Mouse (Mus musculus): Measurements from ENCODE around the gene Myrfl.

The Myrfl gene

GRCm38 (mm10) chr10:116827306-116827705, 69.4 kb downstream of the Myrfl start:
- DNase-seq (ENCODE audit: low spot score in 2 of 2), result no peak

DNA sequence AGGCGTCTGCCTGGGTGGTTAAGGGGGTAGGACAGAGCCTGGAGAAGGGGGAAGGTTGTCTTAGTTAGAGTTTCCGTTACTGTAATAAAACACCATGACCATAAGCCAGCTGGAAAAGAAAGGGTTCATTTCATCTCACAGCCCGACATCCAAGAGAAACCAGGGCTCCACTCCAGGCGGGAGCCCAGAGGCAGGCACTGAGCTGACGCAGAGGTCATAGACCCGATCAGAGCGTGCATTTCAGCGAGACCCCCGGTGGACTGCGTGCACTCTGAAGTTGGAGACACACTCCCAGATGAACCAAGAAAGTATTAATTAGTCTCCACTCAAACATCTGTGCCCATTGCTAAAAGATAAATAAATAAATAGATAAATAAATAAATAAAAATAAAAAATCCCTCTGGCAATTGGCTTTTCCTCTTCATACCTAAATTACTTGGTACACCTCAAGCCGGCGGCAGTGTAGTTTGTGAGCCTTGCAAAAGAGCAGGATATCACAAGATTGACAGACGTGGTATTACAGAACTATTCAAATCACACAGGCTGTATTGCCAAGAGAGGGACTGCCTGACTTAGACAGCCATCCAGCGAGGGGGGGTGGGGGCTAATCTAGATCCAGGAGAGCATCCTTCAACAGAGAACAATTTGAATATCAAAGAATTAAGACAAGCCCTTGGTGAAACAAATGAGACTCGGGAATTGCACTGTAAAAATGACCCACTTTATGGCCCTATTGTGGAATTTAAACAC, 81.2 kb downstream of the Myrfl start:
- no peak for DNase-seq (ENCODE audit: low spot score in 2 of 2)

DNA sequence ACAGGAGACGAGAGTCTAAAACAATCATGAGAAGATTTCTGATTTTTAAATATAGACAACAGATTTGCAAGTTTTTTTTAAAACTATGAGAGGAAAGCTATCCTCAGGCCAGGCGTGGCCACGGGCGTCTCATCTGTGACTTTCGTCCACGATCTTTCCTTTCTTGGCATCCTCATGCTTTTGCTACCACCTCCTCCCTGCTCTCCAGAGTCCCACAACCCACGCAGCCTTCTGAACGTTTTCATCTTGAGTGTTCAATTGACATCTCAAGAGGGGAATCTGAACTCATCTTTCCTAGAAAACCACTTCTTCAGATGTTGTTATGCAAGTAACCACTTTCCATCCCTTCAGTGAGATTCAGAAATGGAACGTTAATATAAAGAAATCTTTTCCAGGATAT, 83.6 kb downstream of the Myrfl start:
- no peak for DNase-seq (ENCODE audit: low spot score in 2 of 2)

DNA sequence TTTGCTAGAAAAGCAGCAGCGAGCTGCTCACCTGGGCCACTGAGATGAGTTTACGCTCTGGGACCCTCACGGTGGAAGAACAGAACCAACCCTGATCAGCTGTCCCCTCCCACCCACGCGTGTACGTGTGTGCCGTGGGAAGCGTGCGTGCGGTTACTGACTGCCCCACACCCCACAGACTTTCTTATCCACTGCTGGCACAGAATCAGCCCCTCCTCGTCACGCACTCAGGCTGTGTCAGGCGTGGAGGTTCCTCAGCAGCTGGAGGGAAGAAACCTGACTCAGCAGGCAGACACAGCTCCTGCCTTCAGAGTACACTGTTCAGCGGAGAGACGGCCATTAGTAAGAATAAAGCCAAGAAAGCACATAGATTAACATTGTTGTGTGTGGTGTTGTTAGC, 86.0 kb downstream of the Myrfl start:
- peak; percentile 12 to 30 for DNase-seq (ENCODE audit: low spot score in 2 of 2)

- no peak for DNase-seq (ENCODE audit: low spot score in 2 of 2)
Measured at GRCm38 (mm10) chr10:116809383-116809782, 87.3 kb downstream of the Myrfl start.

GRCm38 (mm10) chr10:116808556-116809353, 88.0 kb downstream of the Myrfl start:
- DNase-seq (ENCODE audit: low spot score in 2 of 2), result no peak

- no peak for DNase-seq (ENCODE audit: low spot score in 2 of 2)
Measured at GRCm38 (mm10) chr10:116802178-116802794, 94.4 kb downstream of the Myrfl start.

DNA sequence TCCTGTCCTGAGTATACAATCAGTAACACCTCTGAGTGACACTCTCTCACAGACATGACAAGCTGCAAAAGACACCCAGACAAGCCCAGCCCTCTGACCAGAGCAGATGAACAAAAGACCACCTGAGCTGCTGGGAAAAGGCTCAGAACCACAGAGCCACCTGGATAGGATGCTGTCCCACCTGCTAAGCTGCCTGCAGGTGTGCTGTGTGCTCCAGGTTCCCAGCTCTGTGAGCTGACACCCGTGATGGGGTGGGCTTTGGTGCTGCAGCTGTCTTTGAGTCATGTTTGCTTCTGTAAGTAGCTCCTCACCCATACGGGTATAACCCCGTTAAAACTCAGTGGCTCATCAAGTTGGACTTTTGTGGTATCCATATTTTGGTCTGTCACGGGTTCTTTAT, 95.4 kb downstream of the Myrfl start:
- no peak for DNase-seq (ENCODE audit: low spot score in 2 of 2)

GRCm38 (mm10) chr10:116796066-116796465, 100.7 kb downstream of the Myrfl start:
- no peak for DNase-seq (ENCODE audit: low spot score in 2 of 2)

GRCm38 (mm10) chr10:116789096-116789495, 107.6 kb downstream of the Myrfl start:
- peak in 1 of 2 experiments; percentile 11 for DNase-seq (ENCODE audit: low spot score in 2 of 2)

DNA sequence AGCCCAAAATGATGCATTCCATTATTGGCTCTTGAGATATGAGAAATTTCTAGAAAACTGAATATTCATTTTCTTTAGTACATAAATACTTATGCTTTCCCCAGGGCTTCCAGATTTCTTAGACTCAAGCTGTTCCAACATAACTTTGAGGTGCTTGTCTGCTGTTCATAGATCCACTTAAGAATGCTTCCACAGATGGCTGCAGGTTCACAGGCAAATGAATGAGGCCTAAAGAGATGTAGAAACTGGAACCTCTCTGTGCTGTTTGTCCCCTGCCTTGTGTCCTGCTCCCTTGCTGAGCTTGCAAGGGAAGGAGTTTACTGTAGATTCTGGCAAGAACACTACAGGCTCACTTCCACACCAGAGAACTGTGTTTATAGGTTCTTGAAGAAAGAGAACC, 108.3 kb downstream of the Myrfl start:
- DNase-seq (ENCODE audit: low spot score in 2 of 2), result no peak

- DNase-seq (ENCODE audit: low spot score in 2 of 2), result no peak
Measured at GRCm38 (mm10) chr10:116784098-116784497, 112.6 kb downstream of the Myrfl start.

DNA sequence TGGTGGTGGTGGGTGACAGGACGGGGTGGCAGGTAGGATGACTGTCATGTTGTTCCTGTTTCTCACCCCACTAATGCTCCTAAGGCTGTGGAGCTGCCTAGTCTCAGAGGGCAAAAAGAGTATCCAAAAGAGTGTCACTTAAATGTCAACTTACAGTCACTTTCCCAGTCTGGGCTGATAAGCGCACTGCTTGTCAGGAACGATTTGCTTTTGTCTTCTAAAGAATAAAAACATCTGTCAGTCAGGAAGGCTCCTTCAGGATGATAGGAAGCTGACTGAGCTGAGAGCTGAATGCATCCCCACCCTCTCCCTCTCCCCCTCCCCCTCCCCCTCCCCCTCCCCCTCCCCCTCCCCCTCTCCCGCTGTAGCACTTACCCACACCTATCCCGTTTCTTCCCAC, 113.7 kb downstream of the Myrfl start:
- no peak for DNase-seq (ENCODE audit: low spot score in 2 of 2)

DNA sequence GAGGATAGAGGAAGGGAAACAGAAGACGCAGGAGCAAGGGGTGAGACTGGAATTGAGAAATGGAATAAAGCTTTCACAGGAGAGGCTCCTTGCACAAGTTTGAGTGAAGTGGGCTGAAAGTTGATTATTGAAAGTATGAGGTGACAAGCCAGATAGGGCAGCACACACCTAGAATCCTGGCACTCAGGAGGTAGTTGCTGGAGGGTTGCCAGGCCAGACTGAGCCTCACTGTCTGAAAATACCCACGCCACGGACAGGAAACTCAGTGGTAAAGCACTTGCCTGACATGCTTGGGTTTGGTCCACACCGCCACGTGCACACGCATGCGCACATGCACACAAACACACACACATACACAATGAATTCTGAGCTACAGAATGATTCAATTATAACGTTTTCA, 118.8 kb downstream of the Myrfl start:
- no peak for DNase-seq (ENCODE audit: low spot score in 2 of 2)

DNA sequence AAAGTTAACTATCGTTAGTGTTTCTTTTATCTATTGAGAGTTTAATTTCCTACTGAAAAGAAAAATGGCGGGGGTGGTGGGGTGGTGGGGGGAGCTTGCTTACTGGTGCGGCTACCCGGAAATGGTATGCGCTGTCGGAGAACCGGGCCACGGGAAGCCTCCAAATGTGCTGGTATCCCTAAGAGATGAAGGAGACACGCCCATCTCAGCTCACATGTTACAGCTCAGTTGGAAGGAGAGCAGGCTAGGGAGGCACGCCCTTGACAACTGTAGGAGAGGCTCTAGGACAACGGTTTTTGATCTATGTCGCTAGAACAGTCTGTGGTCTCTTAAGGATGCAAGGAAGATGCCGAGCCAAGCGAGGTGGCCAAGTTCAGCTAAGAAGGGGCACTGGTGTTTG, 119.9 kb downstream of the Myrfl start:
- no peak for DNase-seq (ENCODE audit: low spot score in 2 of 2)

DNA sequence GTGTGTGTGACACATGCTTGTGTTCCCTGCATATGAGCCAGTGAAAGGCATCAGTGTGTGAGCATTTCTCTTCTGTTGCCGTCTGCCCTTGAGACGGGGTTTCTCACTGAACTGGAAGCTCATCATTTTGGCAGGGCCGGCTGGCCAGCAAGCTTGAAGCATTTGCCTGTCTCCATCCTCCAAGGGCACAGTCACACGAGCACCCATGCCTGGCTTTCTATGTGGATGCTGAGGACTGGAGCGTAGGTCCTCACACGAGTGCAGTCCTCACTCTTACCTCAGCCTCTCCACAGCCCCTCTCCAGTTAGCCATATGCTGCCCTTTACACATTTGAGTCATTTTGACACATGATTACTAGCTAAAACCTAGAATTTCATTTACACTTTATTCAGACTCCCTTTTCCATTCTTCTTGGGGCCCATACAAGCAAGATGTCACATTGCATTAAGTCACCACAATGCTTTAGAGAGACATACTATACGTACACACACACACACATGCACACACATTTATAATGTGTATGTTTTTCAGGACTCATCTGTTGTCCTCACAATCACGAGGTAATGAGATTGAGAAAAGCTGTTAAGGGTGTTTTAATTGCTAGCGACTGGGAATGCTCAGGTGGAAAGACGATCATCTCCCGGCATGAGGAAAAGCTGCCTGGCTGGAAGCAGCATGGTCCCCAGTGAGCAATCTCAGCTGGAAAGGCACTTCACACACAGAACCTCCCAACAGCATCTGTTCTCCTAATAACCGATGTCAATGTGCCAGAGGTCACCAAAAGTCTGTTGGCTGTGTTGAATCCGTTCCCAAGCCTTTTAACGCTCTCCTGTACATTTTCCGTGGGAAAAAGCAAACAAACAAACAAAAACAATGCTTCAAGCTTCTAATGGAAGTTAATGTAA, 122.6 kb downstream of the Myrfl start:
- no peak for DNase-seq (ENCODE audit: low spot score in 2 of 2)

DNA sequence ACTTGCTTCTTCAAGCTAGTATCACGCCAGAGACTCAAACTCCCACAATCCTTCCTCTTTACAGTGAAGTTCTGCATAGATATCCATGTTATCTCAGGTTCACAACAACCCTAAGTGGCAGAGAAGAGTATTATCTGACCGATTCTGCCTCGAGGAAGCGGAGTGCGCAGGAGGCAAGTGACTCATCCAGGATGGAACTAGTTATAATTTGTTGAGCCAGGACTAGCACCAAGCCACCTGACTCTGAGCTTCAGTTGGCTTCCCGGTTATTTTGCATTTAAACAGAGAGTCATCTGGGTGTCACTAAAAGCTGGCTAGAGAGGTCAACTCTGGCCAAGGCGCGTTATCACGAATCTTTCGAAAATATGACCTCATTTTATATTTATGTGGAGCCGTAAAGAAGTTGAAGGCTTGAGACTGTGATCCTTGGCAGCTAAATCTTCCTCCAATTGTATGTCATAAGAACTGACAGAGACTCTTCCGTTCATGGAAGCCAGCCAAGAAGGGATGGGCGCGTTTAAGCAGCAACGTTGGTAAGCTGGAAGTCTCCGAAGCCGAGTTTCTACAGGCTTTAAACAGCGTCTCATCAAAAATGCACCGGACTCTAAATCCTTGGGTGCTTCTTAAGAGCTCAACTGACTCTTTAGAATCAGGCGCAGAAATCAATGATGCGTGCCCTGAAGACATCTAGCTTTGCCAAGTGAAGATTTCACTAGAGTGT, 125.3 kb downstream of the Myrfl start:
- no peak for DNase-seq (ENCODE audit: low spot score in 2 of 2)

DNA sequence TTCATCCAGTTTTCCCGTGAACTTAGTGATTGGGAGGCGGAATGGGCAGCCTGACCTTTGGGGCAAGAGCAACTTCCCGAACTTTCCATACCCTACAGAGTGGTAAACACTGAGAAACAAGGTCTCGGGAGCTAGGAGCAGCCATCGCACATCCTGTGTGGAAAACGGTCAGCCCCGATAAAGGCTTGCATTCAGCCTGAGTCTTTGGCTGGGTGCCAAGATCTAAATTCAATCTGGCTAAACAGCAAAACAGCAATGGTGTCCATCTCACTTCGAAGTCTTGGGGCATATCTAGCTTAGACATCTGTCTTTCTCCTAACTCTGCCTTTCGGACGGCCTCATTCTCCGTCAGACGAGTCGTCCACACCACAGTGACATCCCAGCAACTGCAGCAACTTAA, 128.1 kb downstream of the Myrfl start:
- no peak for DNase-seq (ENCODE audit: low spot score in 2 of 2)

GRCm38 (mm10) chr10:116766525-116766924, 130.2 kb downstream of the Myrfl start:
- no peak for DNase-seq (ENCODE audit: low spot score in 2 of 2)

DNA sequence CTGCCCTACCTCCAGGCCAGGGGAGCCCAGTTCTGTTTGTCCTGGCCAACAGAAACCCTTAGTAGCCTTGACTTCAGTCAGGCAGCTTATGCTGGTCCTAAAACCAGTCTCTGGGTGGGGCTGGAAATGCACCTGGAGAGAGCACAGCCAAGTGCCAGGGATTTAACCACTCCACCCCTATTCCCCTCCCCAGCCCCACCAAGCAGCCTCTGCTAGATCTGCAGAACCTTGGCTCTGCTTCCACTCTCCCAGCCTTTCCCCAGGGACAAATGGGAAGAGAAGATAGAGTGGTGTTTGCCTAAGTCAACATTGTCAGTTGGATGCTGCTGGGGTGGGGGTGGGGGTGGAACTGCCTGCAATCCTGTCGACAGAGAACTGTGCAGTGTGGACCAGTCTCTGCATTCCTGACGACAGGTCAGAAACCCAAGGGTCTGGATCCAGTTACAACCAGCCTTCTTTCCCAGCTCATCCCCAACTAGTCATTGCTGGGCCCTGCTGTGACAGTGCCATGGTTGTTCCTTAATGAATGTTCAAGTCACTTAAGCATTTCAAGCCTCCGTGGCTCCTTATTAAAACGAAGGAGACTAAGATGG, 135.1 kb downstream of the Myrfl start:
- no peak for DNase-seq (ENCODE audit: low spot score in 2 of 2)

- no peak for DNase-seq (ENCODE audit: low spot score in 2 of 2)
Measured at GRCm38 (mm10) chr10:116760561-116760960, 136.2 kb downstream of the Myrfl start.
